Mouse (Mus musculus) ES-E14 (cell line): ENCODE data around the gene Fbxo28.

ENCODE experiments used
- HCFC1 ChIP-seq: IDR thresholded peaks from 2 replicates; pipeline ENCODE4 v1.6.1; 2012; ENCODE audit warnings: low read length, inconsistent platforms, borderline replicate concordance; ENCODE audit not compliant: insufficient read depth
- MAFK ChIP-seq: IDR thresholded peaks from 2 replicates; pipeline ENCODE4 v1.6.1; 2014; ENCODE audit warnings: mild to moderate bottlenecking, low read depth, low read length, inconsistent platforms; ENCODE audit not compliant: insufficient read depth
- ZNF384 ChIP-seq: IDR thresholded peaks from 2 replicates; pipeline ENCODE4 v1.6.1; 2012; ENCODE audit warnings: low read depth, low read length, inconsistent platforms

DNA sequence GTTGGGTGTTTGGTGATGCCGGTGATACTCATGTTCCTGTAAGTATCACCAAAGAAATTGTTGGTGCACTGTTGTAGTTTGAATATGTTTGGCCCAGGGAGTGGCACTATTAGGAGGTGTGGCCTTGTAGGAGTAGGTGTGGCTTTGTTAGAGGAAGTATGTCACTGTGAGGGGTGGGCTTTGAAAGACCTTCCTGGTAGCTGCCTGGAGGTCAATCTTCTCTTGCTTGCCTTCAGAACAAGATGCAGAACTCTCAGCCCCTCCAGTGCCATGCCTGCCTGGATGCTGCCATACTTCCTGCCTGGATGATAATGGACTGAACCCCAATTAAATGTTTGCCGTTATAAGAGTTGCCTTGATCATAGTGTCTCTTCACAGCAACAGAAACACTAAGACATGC, 56.6 kb downstream of the Fbxo28 start:
- TF ChIP-seq MAFK (no peak), HCFC1 (no peak), ZNF384 (no peak)
